Mouse (Mus musculus) central nervous system, embryonic 14 days (tissue): ENCODE data around the gene Rnf223. TPM values are rescaled to one million over a fixed set of nuclear protein-coding genes. Genes with fewer than 3 reads are reported as not detected.

Source experiments
- polyA plus RNA-seq: library from polyadenylated mRNA; depleted of rRNA; stranded (reverse); fragments of >200 nt; gene quantifications from 2 replicates; pipeline ENCODE4 v1.2.3, GENCODE M21; 2012; rRNA removed

Rnf223 gene
- polyA plus RNA-seq: 2.3 and 3.0 TPM in 2 replicates

GRCm38 (mm10) chr4:156130436-156130835 is at the start of gene Rnf223:
Gene Rnf223 (plus strand): TSS chr4:156130513.

GRCm38 (mm10) chr4:156109570-156110331 is 20.6 kb upstream of the Rnf223 start, which contains the start of gene 9430015G10Rik:
Gene 9430015G10Rik (plus strand): TSS chr4:156109982.

Other genes starting within 250 kb of the Rnf223 start
- 87.2 and 88.3 TPM in 2 replicates for gene Pusl1, start 238.7 kb upstream of the Rnf223 start, polyA plus RNA-seq
- gene Acap3, start 238.7 kb upstream of the Rnf223 start, polyA plus RNA-seq: 101 and 108 TPM in 2 replicates
- gene Ube2j2, start 186.7 kb upstream of the Rnf223 start, polyA plus RNA-seq: 117 and 126 TPM in 2 replicates
- gene C1qtnf12, start 168.2 kb upstream of the Rnf223 start, polyA plus RNA-seq: 9.6 and 14.8 TPM in 2 replicates
- gene B3galt6, start 137.9 kb upstream of the Rnf223 start, polyA plus RNA-seq: 15.3 and 15.5 TPM in 2 replicates
- 57.2 and 69.7 TPM in 2 replicates for gene Sdf4, start 137.6 kb upstream of the Rnf223 start, polyA plus RNA-seq
- gene Tnfrsf4, start 116.7 kb upstream of the Rnf223 start, polyA plus RNA-seq: 3.8 and 3.9 TPM in 2 replicates
- gene Tnfrsf18, start 104.3 kb upstream of the Rnf223 start, polyA plus RNA-seq: 0.29 and 0.54 TPM in 2 replicates
- gene Ttll10, start 71.1 kb upstream of the Rnf223 start, polyA plus RNA-seq: 0.05 and 0.55 TPM in 2 replicates
- gene 9430015G10Rik, start 20.5 kb upstream of the Rnf223 start, polyA plus RNA-seq: 62.6 and 67.3 TPM in 2 replicates
- gene Agrn, start 67.0 kb downstream of the Rnf223 start, polyA plus RNA-seq: 456 and 465 TPM in 2 replicates
- 10.0 and 16.4 TPM in 2 replicates for gene Isg15, start 70.3 kb downstream of the Rnf223 start, polyA plus RNA-seq
- gene AW011738, start 72.8 kb downstream of the Rnf223 start, polyA plus RNA-seq: 4.1 and 4.4 TPM in 2 replicates
- gene Perm1, start 85.4 kb downstream of the Rnf223 start, polyA plus RNA-seq: 1.0 and 1.1 TPM in 2 replicates
- gene Plekhn1, start 104.3 kb downstream of the Rnf223 start, polyA plus RNA-seq: 96.4 and 97.6 TPM in 2 replicates
- 112 TPM in 2 replicates for gene Noc2l, start 105.5 kb downstream of the Rnf223 start, polyA plus RNA-seq
- 5.7 and 6.8 TPM in 2 replicates for gene Samd11, start 125.1 kb downstream of the Rnf223 start, polyA plus RNA-seq
- gene Vmn2r-ps159, start 200.6 kb downstream of the Rnf223 start, polyA plus RNA-seq: not detected in 2 replicates